Mouse (Mus musculus) retina, adult 2 months (tissue): ENCODE data around the gene Nhsl1.

ENCODE experiments used
- DNase-seq: peaks from one replicate; pipeline ENCODE4 v3.0.0-alpha.2; 2012; ENCODE audit warnings: low read depth, low spot score

Nhsl1 gene

GRCm38 (mm10) chr10:18318916-18319481, at the start of gene Nhsl1:
Nhsl1 (plus strand) TSS chr10:18318985.
- no peak for DNase-seq

GRCm38 (mm10) chr10:18276090-18276734, 42.6 kb upstream of the Nhsl1 start:
- DNase-seq: no peak

GRCm38 (mm10) chr10:18283991-18284390, 34.8 kb upstream of the Nhsl1 start:
- DNase-seq: no peak

DNA sequence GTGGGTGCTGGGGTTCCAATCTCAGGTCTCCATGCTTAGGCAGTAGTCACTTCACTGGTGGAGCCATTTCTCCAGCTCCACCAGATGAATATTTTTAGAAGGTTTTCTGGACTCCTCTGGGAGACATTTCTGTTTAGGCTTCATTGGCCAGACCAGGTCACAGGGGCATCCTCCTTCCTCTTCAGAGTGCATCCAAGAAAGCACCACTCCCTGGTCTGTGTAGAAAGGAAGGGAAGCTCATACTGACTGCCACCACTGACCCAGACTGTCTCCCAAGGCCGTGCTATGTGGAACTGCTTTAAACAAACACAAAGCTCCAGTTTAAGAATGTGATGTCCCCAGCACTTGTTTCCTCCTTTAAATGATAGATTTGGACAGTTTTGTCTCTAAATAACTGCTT, 29.3 kb upstream of the Nhsl1 start:
- no peak for DNase-seq

- no peak for DNase-seq
Observed at GRCm38 (mm10) chr10:18305106-18305505, 13.7 kb upstream of the Nhsl1 start.

- no peak for DNase-seq
Observed at GRCm38 (mm10) chr10:18315071-18315470, 3.7 kb upstream of the Nhsl1 start.

- DNase-seq: no peak
Observed at GRCm38 (mm10) chr10:18317521-18317920, 1.3 kb upstream of the Nhsl1 start.

DNA sequence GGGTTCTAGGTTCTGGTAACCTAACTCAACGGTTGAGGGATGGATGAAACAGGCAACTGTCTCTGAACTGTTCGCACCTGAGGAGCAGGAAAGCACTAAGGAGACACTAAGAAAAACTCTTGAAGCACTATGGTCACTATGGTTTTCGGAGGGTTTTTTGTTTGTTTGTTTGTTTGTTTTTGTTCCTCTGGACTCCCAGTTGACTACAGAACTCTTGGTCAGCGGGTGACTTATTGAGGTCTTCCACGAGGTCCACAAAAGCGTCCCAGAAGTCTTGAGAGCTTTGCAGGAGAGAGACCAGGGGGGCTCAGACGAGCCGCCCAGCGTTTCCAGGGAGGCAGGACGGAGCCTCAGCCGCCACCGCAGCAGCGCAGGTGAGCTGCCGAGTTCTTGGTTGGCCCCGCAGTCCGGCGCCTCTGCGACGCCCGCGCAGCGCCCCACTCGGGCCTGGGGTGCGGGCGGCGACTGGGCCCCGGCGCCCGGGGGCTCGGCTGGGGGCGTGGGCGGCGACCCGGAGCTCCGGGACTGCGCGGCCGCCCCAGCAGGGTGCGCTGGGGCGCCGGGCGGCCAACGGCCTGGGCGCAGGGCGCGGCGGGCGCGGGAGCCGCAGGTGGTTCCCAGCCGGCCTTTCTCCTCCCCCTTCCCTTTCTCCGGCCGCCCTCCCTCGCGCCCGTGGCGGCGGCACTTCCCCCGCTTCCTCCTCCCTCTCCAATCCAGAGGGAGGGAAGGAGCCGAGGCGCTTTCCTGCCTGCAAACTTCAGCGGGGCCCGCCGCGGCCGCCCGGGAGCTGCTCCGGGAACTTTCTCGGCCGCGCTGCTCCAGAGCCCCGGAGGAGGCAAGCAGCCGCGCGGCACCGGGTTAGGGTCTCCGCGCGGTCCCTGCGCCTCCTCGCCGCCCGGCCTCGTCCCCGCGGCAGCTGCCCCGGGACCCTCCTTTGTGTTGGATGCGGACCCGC, 547 bp upstream of the Nhsl1 start:
- DNase-seq: no peak

DNA sequence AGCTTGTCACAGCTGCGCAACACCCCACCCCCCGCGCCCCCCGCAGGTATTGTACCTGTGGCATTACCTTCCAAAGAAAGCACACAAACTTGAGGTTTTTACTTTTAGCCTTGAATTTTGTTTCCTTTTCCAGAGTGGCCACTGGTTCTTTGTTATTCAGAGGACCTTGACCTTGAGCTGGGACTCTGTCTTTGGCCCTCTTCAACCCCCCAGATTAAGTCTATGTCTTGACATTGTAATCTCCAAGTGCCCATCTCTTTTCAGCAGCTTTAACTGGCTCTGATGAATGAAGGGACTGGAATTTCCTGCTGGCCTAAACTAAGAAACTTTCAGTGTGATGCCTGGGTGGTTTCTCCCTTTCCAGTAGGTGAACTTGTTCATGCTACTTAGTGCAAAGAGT, 906 bp downstream of the Nhsl1 start:
- no peak for DNase-seq

GRCm38 (mm10) chr10:18321861-18322260, 3.1 kb downstream of the Nhsl1 start:
- no peak for DNase-seq

DNA sequence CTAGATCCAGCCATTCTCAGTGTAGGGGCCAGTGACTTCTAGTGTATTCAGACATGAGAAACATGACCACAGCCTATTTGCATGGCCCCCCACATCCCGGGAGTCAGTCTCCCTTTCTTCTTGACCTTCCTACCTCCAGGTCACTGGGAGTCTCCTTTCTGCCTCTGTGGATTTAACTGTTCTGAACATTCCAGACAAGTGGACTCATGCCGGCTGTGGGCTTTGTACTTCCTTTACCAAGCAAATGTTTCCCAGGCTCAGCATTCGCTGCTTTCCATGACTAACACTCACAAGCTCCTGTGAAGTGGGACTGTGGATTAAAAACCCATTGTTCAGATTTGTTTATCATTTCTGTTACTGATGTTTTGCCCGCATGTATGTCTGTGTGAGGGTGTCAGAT, 4.9 kb downstream of the Nhsl1 start:
- no peak for DNase-seq

GRCm38 (mm10) chr10:18328331-18328908, 9.6 kb downstream of the Nhsl1 start:
- DNase-seq: no peak

- DNase-seq: no peak
Observed at GRCm38 (mm10) chr10:18329096-18330038, 10.6 kb downstream of the Nhsl1 start.

DNA sequence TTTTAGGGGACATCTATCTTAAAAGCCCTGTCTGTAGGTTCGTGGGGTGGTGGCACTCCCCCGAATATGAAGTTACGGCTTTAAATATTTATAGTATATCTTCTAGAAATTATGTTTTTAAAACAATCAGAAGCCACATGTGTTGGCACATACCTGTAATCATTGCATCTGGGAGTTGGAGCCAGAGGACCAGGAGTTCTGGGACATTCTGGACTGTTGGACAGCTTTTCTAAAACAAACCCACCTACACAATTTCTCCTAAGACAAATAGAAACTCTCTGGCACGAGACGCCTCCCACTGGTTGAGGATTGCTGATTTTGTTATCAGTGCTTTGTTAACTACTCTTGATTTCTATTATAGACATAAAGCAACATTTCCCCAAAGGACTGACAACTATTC, 11.7 kb downstream of the Nhsl1 start:
- no peak for DNase-seq

GRCm38 (mm10) chr10:18333575-18333974, 14.8 kb downstream of the Nhsl1 start:
- no peak for DNase-seq

- no peak for DNase-seq
Observed at GRCm38 (mm10) chr10:18334176-18334575, 15.4 kb downstream of the Nhsl1 start.

GRCm38 (mm10) chr10:18334734-18335133, 15.9 kb downstream of the Nhsl1 start:
- no peak for DNase-seq

DNA sequence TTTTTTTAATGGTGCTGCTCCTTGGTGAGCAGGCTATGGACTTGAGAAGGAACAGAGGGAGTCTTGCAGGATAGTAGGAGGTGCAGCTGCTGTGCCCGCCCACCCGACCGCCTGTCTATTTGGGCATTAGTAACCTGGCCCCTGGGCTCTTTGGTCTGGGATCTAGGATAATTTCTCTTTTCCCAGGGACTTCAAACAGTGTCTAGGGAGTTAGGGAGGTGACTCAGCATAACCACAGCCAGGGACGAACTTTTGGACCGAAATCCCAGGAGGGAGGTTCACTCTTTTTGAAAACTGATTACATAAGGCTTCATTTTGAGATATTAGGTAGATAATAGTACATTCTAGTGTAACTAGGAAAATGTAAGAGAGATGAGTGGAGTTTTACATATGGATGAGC, 18.9 kb downstream of the Nhsl1 start:
- DNase-seq: no peak

DNA sequence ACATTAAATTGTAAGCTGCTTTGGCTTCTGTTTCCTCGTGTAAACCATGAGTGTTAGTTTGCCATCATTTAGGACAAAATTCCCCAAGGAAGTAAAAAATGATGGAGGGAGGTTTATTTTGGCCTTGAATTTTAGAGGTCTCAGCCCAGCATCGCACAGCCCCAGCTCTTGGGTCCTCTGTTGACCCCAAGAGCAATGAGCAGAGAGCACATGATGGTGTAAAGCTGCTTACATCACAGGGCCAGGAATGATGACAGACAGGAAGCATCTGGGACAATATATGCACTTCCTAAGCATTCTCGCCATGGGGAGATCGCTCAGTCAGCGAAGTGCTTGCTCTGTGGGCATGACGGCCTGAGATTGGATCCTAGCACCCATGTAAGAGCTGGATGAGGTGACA, 20.6 kb downstream of the Nhsl1 start:
- DNase-seq: no peak

DNA sequence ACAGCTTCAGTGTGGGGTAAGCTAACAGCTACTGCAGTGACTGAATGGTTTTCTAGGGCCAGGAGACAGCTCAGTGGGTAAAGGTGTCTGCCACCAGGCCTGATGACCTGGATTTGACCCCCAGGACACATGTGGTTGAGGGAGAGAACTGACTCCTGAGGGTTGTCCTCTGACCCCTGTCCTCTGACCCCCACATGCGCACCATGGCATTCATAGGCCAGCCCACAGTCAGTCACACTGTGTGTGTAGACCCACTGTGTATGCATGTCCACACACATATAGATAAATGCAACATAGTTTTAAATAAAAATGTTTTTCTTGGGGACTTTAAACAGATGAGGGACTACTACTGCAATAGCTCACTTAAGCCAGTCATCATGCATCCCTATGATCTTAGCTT, 22.1 kb downstream of the Nhsl1 start:
- DNase-seq: no peak
